Mouse (Mus musculus): ENCODE data around the gene Gm20479. TPM values are rescaled to one million over a fixed set of nuclear protein-coding genes. Genes with fewer than 3 reads are reported as not detected.

Gene Gm20479
- polyA plus RNA-seq, 1 experiment = not detected

- no peak for TF ChIP-seq CTCF (IDR thresholded peaks at IDR 0.05; ENCODE audit: control insufficient read depth, insufficient read depth, low read length)
- TF ChIP-seq POLR2A (IDR thresholded peaks at IDR 0.05; ENCODE audit: borderline replicate concordance, control insufficient read depth, low read depth, low read length) = no peak
- Histone ChIP-seq H3K27ac (ENCODE audit: control insufficient read depth, insufficient read depth, low read depth, low read length, poor library complexity) (no peak overlapping the region), H3K4me1 (ENCODE audit: control insufficient read depth, insufficient read depth, low read length) (no peaks in the 10 kb centered on the region; the same call in 1 of the 2 replicates), H3K4me3 (replicated peaks; ENCODE audit: control insufficient read depth, low read depth, low read length) (no peak overlapping the region)
- WGBS = 11% methylated on average over 17 of the region's 17 CpGs
These were observed 46.9 kb downstream of the Gm20479 start for GRCm38 (mm10) chr7:27310306-27310705.

- WGBS = 66% methylated on average over 3 of the region's 3 CpGs
- TF ChIP-seq CTCF (IDR thresholded peaks at IDR 0.05; ENCODE audit: control insufficient read depth, insufficient read depth, low read length) (no peak), POLR2A (IDR thresholded peaks at IDR 0.05; ENCODE audit: borderline replicate concordance, control insufficient read depth, low read depth, low read length) (no peak)
- no peak overlapping the region for H3K4me3 ChIP-seq (replicated peaks; ENCODE audit: control insufficient read depth, low read depth, low read length)
- no peaks in the 10 kb centered on the region; the same call in 1 of the 2 replicates for H3K4me1 ChIP-seq (ENCODE audit: control insufficient read depth, insufficient read depth, low read length)
- H3K27ac ChIP-seq (ENCODE audit: control insufficient read depth, insufficient read depth, low read depth, low read length, poor library complexity) = no peak overlapping the region
These were observed 47.4 kb downstream of the Gm20479 start for GRCm38 (mm10) chr7:27309832-27310231.

- H3K4me3 ChIP-seq (replicated peaks; ENCODE audit: control insufficient read depth, low read depth, low read length) = no peak overlapping the region
- H3K4me1 ChIP-seq (ENCODE audit: control insufficient read depth, insufficient read depth, low read length) = no peaks in the 10 kb centered on the region; the same call in 1 of the 2 replicates
- TF ChIP-seq POLR2A (IDR thresholded peaks at IDR 0.05; ENCODE audit: borderline replicate concordance, control insufficient read depth, low read depth, low read length) (no peak), CTCF (IDR thresholded peaks at IDR 0.05; ENCODE audit: control insufficient read depth, insufficient read depth, low read length) (no peak)
- H3K27ac ChIP-seq (ENCODE audit: control insufficient read depth, insufficient read depth, low read depth, low read length, poor library complexity) = no peak overlapping the region
- 15% methylated on average over 28 of the region's 28 CpGs for WGBS
These were observed 48.2 kb downstream of the Gm20479 start for GRCm38 (mm10) chr7:27308821-27309549.

- 75% methylated on average over 9 of the region's 9 CpGs for WGBS
- no peak overlapping the region for H3K27ac ChIP-seq (ENCODE audit: control insufficient read depth, insufficient read depth, low read depth, low read length, poor library complexity)
- H3K4me3 ChIP-seq (replicated peaks; ENCODE audit: control insufficient read depth, low read depth, low read length) = no peak overlapping the region
- no peaks in the 10 kb centered on the region; the same call in 1 of the 2 replicates for H3K4me1 ChIP-seq (ENCODE audit: control insufficient read depth, insufficient read depth, low read length)
- no peak for TF ChIP-seq POLR2A (IDR thresholded peaks at IDR 0.05; ENCODE audit: borderline replicate concordance, control insufficient read depth, low read depth, low read length)
- TF ChIP-seq CTCF (IDR thresholded peaks at IDR 0.05; ENCODE audit: control insufficient read depth, insufficient read depth, low read length) = 0 out of 2 replicates have a peak, but pooled peaks have one; percentile 7
These were observed 49.7 kb downstream of the Gm20479 start for GRCm38 (mm10) chr7:27307551-27307950.

GRCm38 (mm10) chr7:27306161-27307160 is 50.8 kb downstream of the Gm20479 start:
- Histone ChIP-seq H3K4me1 (ENCODE audit: control insufficient read depth, insufficient read depth, low read length) (no peaks in the 10 kb centered on the region; the same call in 1 of the 2 replicates), H3K27ac (ENCODE audit: control insufficient read depth, insufficient read depth, low read depth, low read length, poor library complexity) (no peak overlapping the region), H3K4me3 (replicated peaks; ENCODE audit: control insufficient read depth, low read depth, low read length) (no peak overlapping the region)
- TF ChIP-seq POLR2A (IDR thresholded peaks at IDR 0.05; ENCODE audit: borderline replicate concordance, control insufficient read depth, low read depth, low read length) = no peak
- TF ChIP-seq CTCF (IDR thresholded peaks at IDR 0.05; ENCODE audit: control insufficient read depth, insufficient read depth, low read length) = peak; percentile 64; the same call in 1 of the 2 replicates
- 68% methylated on average over 24 of the region's 24 CpGs for WGBS

GRCm38 (mm10) chr7:27305091-27305730 is 52.0 kb downstream of the Gm20479 start:
- H3K27ac ChIP-seq (ENCODE audit: control insufficient read depth, insufficient read depth, low read depth, low read length, poor library complexity) = no peak overlapping the region
- WGBS = 86% methylated on average over 17 of the region's 17 CpGs
- TF ChIP-seq CTCF (IDR thresholded peaks at IDR 0.05; ENCODE audit: control insufficient read depth, insufficient read depth, low read length) (no peak), POLR2A (IDR thresholded peaks at IDR 0.05; ENCODE audit: borderline replicate concordance, control insufficient read depth, low read depth, low read length) (no peak)
- H3K4me3 ChIP-seq (replicated peaks; ENCODE audit: control insufficient read depth, low read depth, low read length) = no peak overlapping the region
- no peaks in the 10 kb centered on the region for H3K4me1 ChIP-seq (ENCODE audit: control insufficient read depth, insufficient read depth, low read length)

Other genes with a start within 250 kb of the Gm20479 start
- gene Cyp2f2, start 237.5 kb downstream of the Gm20479 start, polyA plus RNA-seq (2011; ENCODE audit: insufficient read depth, insufficient read length, low replicate concordance, missing spikeins) = 2.8 and 4.9 TPM in 2 replicates
- not detected in 2 replicates for gene Cyp2t4, start 203.7 kb downstream of the Gm20479 start, polyA plus RNA-seq (2011; ENCODE audit: insufficient read depth, insufficient read length, low replicate concordance, missing spikeins)
- gene Egln2, start 190.6 kb downstream of the Gm20479 start, polyA plus RNA-seq (2011; ENCODE audit: insufficient read depth, insufficient read length, low replicate concordance, missing spikeins) = 50.9 and 92.5 TPM in 2 replicates
- 35.7 and 73.7 TPM in 2 replicates for gene Rab4b, start 178.5 kb downstream of the Gm20479 start, polyA plus RNA-seq (2011; ENCODE audit: insufficient read depth, insufficient read length, low replicate concordance, missing spikeins)
- gene Gm21983, start 176.3 kb downstream of the Gm20479 start, polyA plus RNA-seq (2011; ENCODE audit: insufficient read depth, insufficient read length, low replicate concordance, missing spikeins) = not detected in 2 replicates
- gene Mia, start 176.3 kb downstream of the Gm20479 start, polyA plus RNA-seq (2011; ENCODE audit: insufficient read depth, insufficient read length, low replicate concordance, missing spikeins) = not detected in 2 replicates
- gene BC024978, start 161.6 kb downstream of the Gm20479 start, polyA plus RNA-seq (2011; ENCODE audit: insufficient read depth, insufficient read length, low replicate concordance, missing spikeins) = 1.6 and 2.5 TPM in 2 replicates
- gene Snrpa, start 161.1 kb downstream of the Gm20479 start, polyA plus RNA-seq (2011; ENCODE audit: insufficient read depth, insufficient read length, low replicate concordance, missing spikeins) = 99.4 and 100.0 TPM in 2 replicates
- 0.50 and 2.5 TPM in 2 replicates for gene Itpkc, start 128.8 kb downstream of the Gm20479 start, polyA plus RNA-seq (2011; ENCODE audit: insufficient read depth, insufficient read length, low replicate concordance, missing spikeins)
- 12.2 and 17.3 TPM in 2 replicates for gene Coq8b, start 124.4 kb downstream of the Gm20479 start, polyA plus RNA-seq (2011; ENCODE audit: insufficient read depth, insufficient read length, low replicate concordance, missing spikeins)
- 2.4 and 3.2 TPM in 2 replicates for gene Numbl, start 99.0 kb downstream of the Gm20479 start, polyA plus RNA-seq (2011; ENCODE audit: insufficient read depth, insufficient read length, low replicate concordance, missing spikeins)
- 1.3 and 5.8 TPM in 2 replicates for gene Ltbp4, start 19.7 kb downstream of the Gm20479 start, polyA plus RNA-seq (2011; ENCODE audit: insufficient read depth, insufficient read length, low replicate concordance, missing spikeins)
- 44.6 and 80.0 TPM in 2 replicates for gene Shkbp1, start 1.4 kb downstream of the Gm20479 start, polyA plus RNA-seq (2011; ENCODE audit: insufficient read depth, insufficient read length, low replicate concordance, missing spikeins)
- 0.11 and 0.62 TPM in 2 replicates for gene Sptbn4, start 90.3 kb upstream of the Gm20479 start, polyA plus RNA-seq (2011; ENCODE audit: insufficient read depth, insufficient read length, low replicate concordance, missing spikeins)
- 323 and 400 TPM in 2 replicates for gene Blvrb, start 90.6 kb upstream of the Gm20479 start, polyA plus RNA-seq (2011; ENCODE audit: insufficient read depth, insufficient read length, low replicate concordance, missing spikeins)
- gene Sertad3, start 116.3 kb upstream of the Gm20479 start, polyA plus RNA-seq (2011; ENCODE audit: insufficient read depth, insufficient read length, low replicate concordance, missing spikeins) = 34.3 and 61.0 TPM in 2 replicates
- 20.9 and 33.8 TPM in 2 replicates for gene Sertad1, start 129.5 kb upstream of the Gm20479 start, polyA plus RNA-seq (2011; ENCODE audit: insufficient read depth, insufficient read length, low replicate concordance, missing spikeins)
- gene Prx, start 141.9 kb upstream of the Gm20479 start, polyA plus RNA-seq (2011; ENCODE audit: insufficient read depth, insufficient read length, low replicate concordance, missing spikeins) = 0.79 and 3.4 TPM in 2 replicates
- 0.45 and 0.77 TPM in 2 replicates for gene Hipk4, start 165.8 kb upstream of the Gm20479 start, polyA plus RNA-seq (2011; ENCODE audit: insufficient read depth, insufficient read length, low replicate concordance, missing spikeins)
- 27.9 and 52.2 TPM in 2 replicates for gene Pld3, start 195.8 kb upstream of the Gm20479 start, polyA plus RNA-seq (2011; ENCODE audit: insufficient read depth, insufficient read length, low replicate concordance, missing spikeins)
- 8.1 and 19.0 TPM in 2 replicates for gene 2310022A10Rik, start 195.8 kb upstream of the Gm20479 start, polyA plus RNA-seq (2011; ENCODE audit: insufficient read depth, insufficient read length, low replicate concordance, missing spikeins)
- 44.5 and 71.2 TPM in 2 replicates for gene Akt2, start 234.1 kb upstream of the Gm20479 start, polyA plus RNA-seq (2011; ENCODE audit: insufficient read depth, insufficient read length, low replicate concordance, missing spikeins)